Mouse (Mus musculus) mesoderm, embryonic 11.5 days (tissue): ENCODE measurements at regions not wholly inside any gene's neighbourhood (a gene's known extent, or its start where the extent isn't known, plus 50 kb on each side); places are given as distances from the start of the nearest gene placed in this dataset.

Experiments
- DNase-seq: peaks from one replicate; pipeline ENCODE4 v3.0.0-alpha.2; 2012; ENCODE audit warnings: low read depth, low spot score

GRCm38 (mm10) chr12:59599785-59600184 lies 380.3 kb upstream of the Fbxo33 start:
- DNase-seq, result no peak

- DNase-seq, result no peak
Measured at GRCm38 (mm10) chr12:59589354-59589753, 369.8 kb upstream of the Fbxo33 start.

DNA sequence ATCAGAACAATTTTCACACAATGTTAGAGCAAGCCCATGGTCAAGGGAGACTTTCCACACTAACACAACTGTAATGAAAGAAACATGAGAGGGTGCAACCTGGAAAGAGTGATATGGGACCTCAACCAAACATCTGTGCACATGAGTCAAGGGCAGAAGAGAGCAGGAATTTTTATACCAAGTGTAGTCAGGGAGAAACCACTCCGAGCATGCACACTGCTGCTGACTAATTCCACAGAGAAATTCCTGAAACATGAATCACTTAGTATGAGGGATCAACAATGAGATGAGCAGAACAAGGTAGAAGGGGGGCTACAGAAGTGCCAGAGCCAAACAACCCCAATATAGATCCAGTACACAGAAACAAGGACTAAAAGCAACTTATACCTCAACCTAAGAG lies 363.1 kb upstream of the Fbxo33 start:
- DNase-seq, result no peak

- no peak for DNase-seq
Measured at GRCm38 (mm10) chr12:59579694-59580093, 360.2 kb upstream of the Fbxo33 start.

DNA sequence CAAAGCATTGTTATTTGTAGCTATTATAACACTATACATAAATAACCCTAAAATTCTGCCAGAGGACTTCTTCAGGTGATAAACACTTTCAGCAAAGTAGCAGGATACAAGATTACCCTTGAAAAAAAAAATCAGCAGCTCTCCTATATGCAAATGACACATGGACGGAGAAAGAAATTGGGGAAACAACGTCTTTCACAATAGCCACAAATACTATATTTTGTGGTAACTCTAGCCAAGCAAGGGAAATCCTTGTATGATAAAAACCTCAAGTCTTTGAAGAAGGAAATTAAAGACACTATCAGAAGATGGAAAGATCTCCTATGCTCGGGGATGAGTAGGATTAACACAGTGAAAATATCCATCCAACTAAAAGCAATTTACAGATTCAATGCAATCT lies 344.4 kb upstream of the Fbxo33 start:
- DNase-seq, result no peak

DNA sequence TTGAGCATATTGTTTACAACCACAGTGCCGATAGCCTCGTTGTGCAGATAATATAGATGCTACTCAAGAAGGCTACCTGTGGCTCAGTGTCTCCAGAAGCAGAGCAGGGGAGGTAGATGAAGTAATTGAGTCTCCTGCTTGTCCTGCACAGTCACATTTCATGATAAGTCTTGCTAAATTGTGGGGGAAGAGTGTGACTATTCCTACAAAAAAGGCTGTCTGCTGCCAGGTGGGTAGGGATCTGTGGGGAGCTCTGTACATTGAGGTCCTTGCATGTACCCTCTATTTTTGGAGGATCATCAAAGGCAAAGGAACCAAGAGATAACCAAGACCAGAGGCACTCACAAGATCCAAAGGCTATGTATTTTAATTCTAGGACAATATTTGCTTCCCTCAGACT lies 320.3 kb upstream of the Fbxo33 start:
- no peak for DNase-seq

DNA sequence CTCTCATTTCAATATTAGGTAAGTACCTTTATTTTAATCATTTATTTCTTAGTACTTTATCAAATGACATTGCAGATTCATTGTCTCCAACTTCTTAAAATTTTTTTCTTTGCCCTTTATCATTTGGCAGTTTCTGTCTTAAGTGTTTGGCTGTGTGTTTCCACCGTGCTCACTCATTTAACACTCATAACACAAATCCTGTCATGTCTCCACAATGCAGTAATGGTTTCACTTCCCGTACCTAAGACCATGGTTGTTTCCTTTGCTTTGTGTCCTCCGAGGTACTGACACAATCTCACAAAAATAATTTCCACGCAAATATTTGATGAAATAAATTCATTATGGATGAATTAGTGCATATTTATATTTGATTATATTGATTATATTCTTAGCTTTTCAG lies 311.0 kb upstream of the Fbxo33 start:
- no peak for DNase-seq

DNA sequence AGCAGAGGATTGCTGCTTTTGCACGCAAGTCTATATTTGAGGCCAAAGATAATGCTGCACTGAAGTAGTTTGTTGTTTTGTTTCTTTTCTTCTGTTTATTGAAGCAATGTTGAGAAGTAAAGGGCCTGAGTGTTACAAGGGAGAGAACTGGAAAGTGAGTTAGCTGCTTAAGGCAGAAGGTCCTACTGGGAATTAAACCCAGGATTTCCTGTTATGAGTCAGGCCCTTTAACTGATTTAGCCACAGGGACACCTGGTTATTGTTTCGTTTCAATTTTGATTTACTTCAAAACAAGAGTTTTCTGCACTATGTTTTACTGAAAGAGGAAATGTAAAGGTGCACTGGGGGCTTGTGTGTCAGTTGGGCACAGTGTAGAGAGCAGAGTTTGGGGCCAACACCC lies 303.8 kb upstream of the Fbxo33 start:
- DNase-seq, result no peak

DNA sequence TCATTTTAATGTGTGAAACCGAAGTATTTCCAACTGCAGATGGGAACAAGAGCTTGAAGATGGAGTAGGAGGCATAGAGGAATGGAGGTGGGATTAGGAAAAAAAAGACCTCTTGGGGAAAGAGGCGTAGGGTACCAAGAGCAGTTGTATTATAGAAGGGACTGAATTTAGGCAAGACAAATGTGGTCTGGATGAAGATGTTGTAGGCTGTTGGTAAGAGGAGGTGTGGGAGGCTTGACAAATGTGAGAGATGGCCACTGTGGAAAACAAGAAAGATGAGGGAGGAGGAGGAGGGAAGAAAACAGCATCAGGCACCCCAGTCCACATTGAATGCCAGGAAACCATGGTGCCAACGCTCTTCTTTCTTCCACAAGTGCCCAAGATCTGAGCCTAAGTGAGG lies 302.4 kb upstream of the Fbxo33 start:
- DNase-seq, result no peak

DNA sequence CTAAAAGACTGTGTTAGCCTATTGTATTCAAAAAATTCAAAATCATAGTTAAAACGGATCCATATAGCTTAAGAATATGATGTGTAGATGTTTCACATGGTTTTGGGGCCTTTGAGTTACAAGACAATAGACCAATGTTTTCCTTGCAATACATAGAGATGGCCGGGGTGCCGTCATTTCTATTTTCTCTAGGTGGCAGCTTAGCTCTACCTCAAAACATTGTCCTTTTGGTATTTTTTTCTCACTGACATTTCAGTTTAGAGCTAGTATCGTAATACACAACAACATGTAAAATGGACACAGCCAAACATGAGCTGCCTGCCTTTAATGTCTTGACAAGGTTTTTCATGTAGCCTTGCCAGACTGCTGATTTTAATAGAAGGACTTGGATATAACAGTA lies 290.3 kb upstream of the Fbxo33 start:
- DNase-seq, result no peak

- DNase-seq, result no peak
Measured at GRCm38 (mm10) chr12:59509175-59509574, 289.6 kb upstream of the Fbxo33 start.

DNA sequence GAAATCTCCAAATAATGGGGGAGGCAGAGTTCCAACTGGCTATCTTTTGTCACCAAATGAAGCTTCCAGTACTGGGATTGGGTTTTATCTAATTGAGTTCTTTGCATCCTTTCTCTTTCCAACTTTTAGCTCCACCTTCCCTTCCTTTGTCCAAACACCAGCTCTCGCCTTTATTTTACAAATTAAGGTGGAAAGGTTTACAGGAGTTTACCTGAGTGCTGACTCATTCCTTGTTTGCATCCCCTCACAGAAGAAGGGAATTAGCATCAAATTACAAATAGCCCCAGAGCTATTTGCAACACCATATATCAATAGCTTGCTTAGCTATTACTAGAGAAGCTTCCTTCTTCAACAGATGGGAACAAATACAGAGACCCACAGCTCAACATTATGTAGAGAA lies 287.9 kb upstream of the Fbxo33 start:
- DNase-seq, result no peak

- DNase-seq, result no peak
Measured at GRCm38 (mm10) chr12:59497434-59497833, 277.9 kb upstream of the Fbxo33 start.

DNA sequence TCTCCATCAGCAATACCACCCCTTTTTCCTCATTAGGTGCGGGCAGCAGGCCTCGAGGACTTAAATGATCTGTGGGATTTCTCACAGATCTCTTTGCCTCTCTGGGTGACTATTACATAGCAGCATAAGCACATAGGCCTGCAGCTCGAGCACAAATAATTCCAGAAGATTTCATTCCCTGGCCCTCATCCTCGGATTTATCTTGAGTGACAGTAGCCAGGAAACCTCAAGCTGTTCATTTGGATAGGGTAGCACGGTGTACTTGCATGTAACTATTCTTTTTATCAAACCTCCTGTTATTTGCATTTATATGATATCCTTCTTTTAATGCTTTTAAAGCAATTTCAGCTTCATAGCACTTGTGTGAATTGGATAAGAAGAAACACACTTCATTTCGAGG lies 268.5 kb upstream of the Fbxo33 start:
- DNase-seq, result no peak

DNA sequence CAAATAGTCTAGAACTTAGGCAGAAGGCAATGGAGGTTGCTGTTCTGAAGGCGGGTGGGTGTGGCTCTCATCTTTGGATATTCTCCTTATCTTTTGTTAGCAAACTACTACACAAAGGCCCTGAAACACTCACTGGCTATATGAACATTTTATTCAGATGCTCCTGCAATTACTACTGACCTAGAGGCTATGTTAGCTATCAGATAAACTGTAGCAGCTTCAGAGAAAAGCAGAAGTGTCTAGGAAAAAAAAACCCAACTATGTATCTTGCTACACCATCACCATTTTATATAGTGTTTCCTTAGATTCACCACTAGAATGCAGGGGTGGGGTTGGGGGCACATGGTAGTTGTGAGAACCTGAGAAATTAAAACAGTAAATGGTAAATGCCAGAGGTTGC lies 268.0 kb upstream of the Fbxo33 start:
- no peak for DNase-seq

GRCm38 (mm10) chr12:59460997-59461961 lies 241.8 kb upstream of the Fbxo33 start:
- no peak for DNase-seq

DNA sequence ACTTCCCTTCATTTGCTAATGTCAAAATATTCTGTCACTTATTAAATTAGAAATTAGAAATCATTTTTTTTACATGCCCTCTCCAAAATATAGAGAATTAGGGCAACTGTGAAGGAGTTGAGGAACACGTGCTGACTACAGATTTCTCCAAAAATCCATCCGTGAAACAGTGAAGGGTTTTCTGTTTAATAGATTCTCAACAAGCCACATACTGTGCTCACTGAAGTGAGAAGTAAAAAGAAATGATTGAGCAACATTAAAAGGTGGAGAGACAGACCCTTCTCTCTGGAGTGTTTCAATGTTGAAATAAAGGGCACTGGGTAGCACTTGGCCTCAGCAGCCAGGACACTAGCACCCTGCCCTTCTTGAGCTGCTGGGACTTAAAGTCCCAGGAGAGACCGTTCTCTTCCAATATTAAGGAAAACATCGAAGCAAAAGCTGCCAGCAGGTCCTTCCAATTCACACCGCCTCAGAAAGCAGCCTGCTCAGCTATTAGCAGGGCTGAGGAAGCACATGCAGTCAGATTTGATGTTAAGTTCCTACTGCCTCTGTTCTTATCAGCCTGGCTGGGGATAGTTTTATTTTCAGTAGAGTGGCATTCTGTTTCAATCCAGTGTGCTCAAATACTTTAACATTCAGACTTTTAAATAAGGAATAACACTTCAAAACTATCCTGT lies 236.8 kb upstream of the Fbxo33 start:
- no peak for DNase-seq

GRCm38 (mm10) chr12:59415051-59415450 lies 195.5 kb upstream of the Fbxo33 start:
- no peak for DNase-seq

DNA sequence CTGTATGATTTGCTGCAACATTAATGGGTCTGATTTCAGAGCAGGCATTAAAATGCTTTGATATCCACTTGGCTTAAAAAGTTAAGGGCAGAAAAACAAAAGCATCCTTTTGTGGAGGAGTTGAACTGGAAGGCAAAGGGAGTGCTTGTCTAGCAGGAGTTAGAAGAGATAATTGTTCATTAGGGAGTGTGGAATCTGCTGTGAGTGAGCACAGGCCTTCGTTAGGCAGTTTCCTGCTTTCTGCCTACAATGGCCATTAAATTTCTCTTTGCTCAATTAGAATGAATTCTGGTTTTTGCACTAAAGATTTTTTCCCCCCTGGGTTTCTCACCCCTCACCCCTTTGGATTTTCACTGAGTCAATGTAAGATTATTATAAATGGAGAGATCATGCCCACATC lies 192.0 kb upstream of the Fbxo33 start:
- DNase-seq, result peak; percentile 5

DNA sequence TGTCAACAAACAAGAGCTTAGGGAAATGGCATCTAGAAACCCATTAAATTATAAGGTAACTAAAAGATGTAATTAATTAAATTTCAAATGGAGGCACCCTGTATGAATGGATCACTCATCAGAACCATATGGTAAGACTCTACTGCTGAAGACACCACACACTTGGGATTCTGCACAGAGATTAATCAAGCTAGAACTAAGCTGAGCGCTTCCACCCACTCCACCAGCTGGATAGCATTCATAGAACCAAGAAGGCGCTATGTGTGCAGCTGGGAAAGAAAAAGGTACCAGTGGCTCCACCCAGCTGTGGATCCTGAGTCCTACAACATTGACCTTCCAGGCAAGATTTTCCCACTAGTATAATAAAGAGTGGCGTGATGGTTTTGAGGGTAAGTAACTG lies 171.6 kb upstream of the Fbxo33 start:
- DNase-seq, result no peak

- DNase-seq, result peak; percentile 66
Measured at GRCm38 (mm10) chr12:59382812-59383211, 163.3 kb upstream of the Fbxo33 start.

DNA sequence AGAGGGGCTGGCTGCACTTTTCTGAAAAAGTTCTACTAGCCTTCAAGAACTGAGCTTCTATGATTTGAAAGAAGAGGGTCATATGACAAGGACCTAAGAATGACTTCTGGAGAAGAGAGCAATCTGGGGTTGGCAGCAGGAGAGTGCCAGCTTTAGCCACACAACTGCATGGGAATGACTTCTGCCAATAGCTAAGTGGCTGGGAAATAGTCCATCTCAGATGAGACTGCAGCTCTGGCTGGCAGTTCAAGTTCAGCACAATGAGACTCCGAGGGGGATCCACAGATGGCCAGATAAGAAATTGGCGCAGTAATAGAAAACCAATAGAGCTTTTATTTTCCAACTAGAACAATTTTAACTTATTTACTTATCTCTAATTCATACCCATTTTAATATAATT lies 122.1 kb upstream of the Fbxo33 start:
- DNase-seq, result no peak

DNA sequence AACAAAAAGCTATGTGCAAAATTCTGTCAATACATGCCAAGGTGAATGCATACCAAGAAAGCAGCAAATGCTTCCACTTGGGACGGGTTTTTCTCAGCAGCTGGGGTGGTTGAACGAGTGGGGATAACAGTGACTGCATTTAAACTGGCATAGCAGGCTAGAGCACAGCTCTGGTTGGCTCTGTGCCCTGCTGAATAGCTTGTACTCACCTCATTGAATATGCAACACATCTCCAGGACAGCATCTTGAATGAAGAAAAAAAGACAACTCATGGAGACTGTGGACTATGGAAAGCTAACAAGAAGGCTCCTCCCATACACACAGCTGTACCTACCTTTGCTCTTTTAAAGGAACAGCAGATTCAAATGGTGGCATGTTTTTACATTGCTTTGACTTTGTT lies 111.2 kb upstream of the Fbxo33 start:
- DNase-seq, result no peak
